Mouse (Mus musculus) neural tube, embryonic 12.5 days (tissue): ENCODE results near the gene Ghr. TPM values are rescaled to one million over a fixed set of nuclear protein-coding genes. Genes with fewer than 3 reads are reported as not detected.

ENCODE experiments used
- ATAC-seq: fragments of 200-750 bp; cut with Nextera tagmentation; 2 replicates; pipeline ENCODE4 v1.8.0; 2017; ENCODE audit warnings: low read depth, mild to moderate bottlenecking, moderate TSS enrichment, moderate library complexity; ENCODE audit not compliant: low FRiP score
- H3K27ac ChIP-seq: fragments of 300-500 bp; sonication (generic); 2 replicates; pipeline ENCODE4 v1.5.1; 2016
- H3K27me3 ChIP-seq: fragments of 300-500 bp; sonication (generic); replicated peaks from 2 replicates; pipeline ENCODE4 v1.6.1; 2016; ENCODE audit warnings: mild to moderate bottlenecking
- H3K36me3 ChIP-seq: fragments of 300-500 bp; sonication (generic); 2 replicates; pipeline ENCODE4 v1.6.1; 2016; ENCODE audit warnings: mild to moderate bottlenecking
- H3K4me1 ChIP-seq: fragments of 300-500 bp; sonication (generic); 2 replicates; pipeline ENCODE4 v1.6.1; 2016
- H3K4me2 ChIP-seq: fragments of 300-500 bp; sonication (generic); replicated peaks from 2 replicates; pipeline ENCODE4 v1.6.1; 2016; ENCODE audit warnings: mild to moderate bottlenecking
- H3K4me3 ChIP-seq: fragments of 300-500 bp; sonication (generic); 2 replicates; pipeline ENCODE4 v1.5.1; 2016
- H3K9ac ChIP-seq: fragments of 300-500 bp; sonication (generic); 2 replicates; pipeline ENCODE4 v1.6.1; 2016; ENCODE audit warnings: mild to moderate bottlenecking
- H3K9me3 ChIP-seq: fragments of 300-500 bp; sonication (generic); 2 replicates; pipeline ENCODE4 v1.6.1; 2016; ENCODE audit warnings: mild to moderate bottlenecking
- WGBS: fragments of 180-500 bp; shearing (Covaris S2); methylation state at CpG from one replicate; pipeline ENCODE4 v1.1.7; 2016; 5-methylcytosine and 5-hydroxymethylcytosine counted together
- polyA plus RNA-seq: library from polyadenylated mRNA; unstranded; fragments of >200 nt; fragmentation: Nextera tagmentation; extraction: Ambion mirVana; gene quantifications from 2 replicates; pipeline ENCODE4 v1.2.1, GENCODE M21; 2016

Ghr gene
- polyA plus RNA-seq, 1 experiment from 2014 or later, result 18.9 TPM

- Histone ChIP-seq H3K4me1 (peaks cover 8% of the 10 kb centered on the region; the same call in 1 of the 2 replicates), H3K27me3 (no peaks in the 10 kb centered on the region), H3K4me3 (no peak overlapping the region), H3K9me3 (no peaks in the 10 kb centered on the region), H3K27ac (no peak overlapping the region), H3K36me3 (no peaks in the 10 kb centered on the region), H3K9ac (no peak overlapping the region), H3K4me2 (no peak overlapping the region)
- no peak for ATAC-seq
- 56% methylated on average over 2 of the region's 2 CpGs for WGBS
Observed at GRCm38 (mm10) chr15:3580216-3580615, 3.1 kb downstream of the Ghr start.

GRCm38 (mm10) chr15:3578286-3578980 is 4.9 kb downstream of the Ghr start:
- H3K9ac ChIP-seq, result no peak overlapping the region
- 66% methylated on average over 5 of the region's 5 CpGs for whole genome bisulfite sequencing
- H3K36me3 ChIP-seq, result no peaks in the 10 kb centered on the region
- H3K27me3 ChIP-seq, result no peaks in the 10 kb centered on the region
- no peak for ATAC-seq
- H3K9me3 ChIP-seq, result no peaks in the 10 kb centered on the region
- H3K4me2 ChIP-seq, result no peak overlapping the region
- no peak overlapping the region for H3K27ac ChIP-seq
- H3K4me3 ChIP-seq, result no peak overlapping the region
- H3K4me1 ChIP-seq, result peaks cover 8% of the 10 kb centered on the region; the same call in 1 of the 2 replicates

- no peak for ATAC-seq
- Histone ChIP-seq H3K27ac (no peak overlapping the region), H3K27me3 (no peaks in the 10 kb centered on the region), H3K9me3 (no peaks in the 10 kb centered on the region), H3K4me3 (no peak overlapping the region), H3K9ac (no peak overlapping the region), H3K36me3 (no peaks in the 10 kb centered on the region), H3K4me1 (no peaks in the 10 kb centered on the region), H3K4me2 (no peak overlapping the region)
- WGBS, result 94% methylated on average over 2 of the region's 2 CpGs
Observed at GRCm38 (mm10) chr15:3569178-3569903, 14.0 kb downstream of the Ghr start.

- H3K4me3 ChIP-seq, result no peak overlapping the region
- no peak for ATAC-seq
- 82% methylated on average over 4 of the region's 4 CpGs for WGBS
- no peaks in the 10 kb centered on the region for H3K27me3 ChIP-seq
- H3K27ac ChIP-seq, result no peak overlapping the region
- H3K9me3 ChIP-seq, result no peaks in the 10 kb centered on the region
- H3K36me3 ChIP-seq, result no peaks in the 10 kb centered on the region
- no peak overlapping the region for H3K4me2 ChIP-seq
- H3K4me1 ChIP-seq, result no peaks in the 10 kb centered on the region
- H3K9ac ChIP-seq, result no peak overlapping the region
Observed at GRCm38 (mm10) chr15:3564570-3564969, 18.7 kb downstream of the Ghr start.

- Histone ChIP-seq H3K27ac (no peak overlapping the region), H3K4me3 (no peak overlapping the region), H3K9ac (no peak overlapping the region), H3K27me3 (no peaks in the 10 kb centered on the region), H3K9me3 (no peaks in the 10 kb centered on the region), H3K36me3 (no peaks in the 10 kb centered on the region), H3K4me1 (no peaks in the 10 kb centered on the region), H3K4me2 (no peak overlapping the region)
- WGBS, result 72% methylated on average over 7 of the region's 7 CpGs
- ATAC-seq, result no peak
Observed at GRCm38 (mm10) chr15:3563929-3564516, 19.3 kb downstream of the Ghr start.

- Histone ChIP-seq H3K36me3 (no peaks in the 10 kb centered on the region), H3K4me2 (no peak overlapping the region), H3K27me3 (no peaks in the 10 kb centered on the region), H3K4me3 (no peak overlapping the region), H3K27ac (no peak overlapping the region), H3K9me3 (no peaks in the 10 kb centered on the region), H3K9ac (no peak overlapping the region), H3K4me1 (no peaks in the 10 kb centered on the region)
- 73% methylated on average over 1 of the region's 1 CpGs for WGBS
- no peak for ATAC-seq
Observed at GRCm38 (mm10) chr15:3563473-3563872, 19.8 kb downstream of the Ghr start.

- no peaks in the 10 kb centered on the region for H3K4me1 ChIP-seq
- H3K27ac ChIP-seq, result no peak overlapping the region
- no peak overlapping the region for H3K4me3 ChIP-seq
- no peak for ATAC-seq
- H3K9ac ChIP-seq, result no peak overlapping the region
- no peaks in the 10 kb centered on the region for H3K9me3 ChIP-seq
- 89% methylated on average over 3 of the region's 3 CpGs for WGBS
- no peaks in the 10 kb centered on the region for H3K36me3 ChIP-seq
- no peaks in the 10 kb centered on the region for H3K27me3 ChIP-seq
- H3K4me2 ChIP-seq, result no peak overlapping the region
Observed at GRCm38 (mm10) chr15:3558524-3558923, 24.8 kb downstream of the Ghr start.

GRCm38 (mm10) chr15:3544289-3544688 is 39.0 kb downstream of the Ghr start:
- 91% methylated on average over 2 of the region's 2 CpGs for WGBS
- Histone ChIP-seq H3K4me1 (no peaks in the 10 kb centered on the region), H3K36me3 (no peaks in the 10 kb centered on the region), H3K4me2 (no peak overlapping the region), H3K9ac (no peak overlapping the region), H3K4me3 (no peak overlapping the region), H3K27me3 (no peaks in the 10 kb centered on the region), H3K9me3 (no peaks in the 10 kb centered on the region), H3K27ac (no peak overlapping the region)
- no peak for ATAC-seq

- H3K9ac ChIP-seq, result no peak overlapping the region
- H3K27ac ChIP-seq, result no peak overlapping the region
- H3K4me2 ChIP-seq, result no peak overlapping the region
- H3K27me3 ChIP-seq, result no peaks in the 10 kb centered on the region
- WGBS, result 70% methylated on average over 3 of the region's 3 CpGs
- H3K36me3 ChIP-seq, result no peaks in the 10 kb centered on the region
- no peak overlapping the region for H3K4me3 ChIP-seq
- no peaks in the 10 kb centered on the region for H3K9me3 ChIP-seq
- no peaks in the 10 kb centered on the region for H3K4me1 ChIP-seq
- ATAC-seq, result no peak
Observed at GRCm38 (mm10) chr15:3536309-3536900, 46.9 kb downstream of the Ghr start.

- Histone ChIP-seq H3K27me3 (no peaks in the 10 kb centered on the region), H3K4me2 (no peak overlapping the region), H3K9ac (no peak overlapping the region), H3K36me3 (no peaks in the 10 kb centered on the region), H3K4me1 (peaks cover 2% of the 10 kb centered on the region; the same call in 1 of the 2 replicates), H3K4me3 (no peak overlapping the region), H3K27ac (no peak overlapping the region), H3K9me3 (no peaks in the 10 kb centered on the region)
- no peak for ATAC-seq
- WGBS, result 93% methylated on average over 1 of the region's 1 CpGs
Observed at GRCm38 (mm10) chr15:3514027-3514426, 69.3 kb downstream of the Ghr start.

GRCm38 (mm10) chr15:3512380-3512779 is 70.9 kb downstream of the Ghr start:
- 95% methylated on average over 1 of the region's 1 CpGs for WGBS

GRCm38 (mm10) chr15:3511639-3512171 is 71.6 kb downstream of the Ghr start:
- no peak for ATAC-seq
- 87% methylated on average over 2 of the region's 2 CpGs for WGBS
- peaks cover 8% of the 10 kb centered on the region for H3K4me1 ChIP-seq
- H3K4me2 ChIP-seq, result no peak overlapping the region
- H3K4me3 ChIP-seq, result no peak overlapping the region
- H3K36me3 ChIP-seq, result no peaks in the 10 kb centered on the region
- H3K9me3 ChIP-seq, result no peaks in the 10 kb centered on the region
- H3K27ac ChIP-seq, result no peak overlapping the region
- H3K9ac ChIP-seq, result no peak overlapping the region
- no peaks in the 10 kb centered on the region for H3K27me3 ChIP-seq

More at GRCm38 (mm10) chr15:3512380-3512779, 70.9 kb downstream of the Ghr start:
- Histone ChIP-seq H3K4me2 (no peak overlapping the region), H3K27me3 (no peaks in the 10 kb centered on the region), H3K9ac (no peak overlapping the region), H3K4me1 (peaks cover 4% of the 10 kb centered on the region; the same call in 1 of the 2 replicates), H3K27ac (no peak overlapping the region), H3K36me3 (no peaks in the 10 kb centered on the region), H3K9me3 (no peaks in the 10 kb centered on the region), H3K4me3 (no peak overlapping the region)
- ATAC-seq, result no peak
